Mouse (Mus musculus) R1 (cell line): ENCODE measurements around the gene Usp47.
A peak's percentile ranks its signal among the peaks of the same experiment; 100 is the strongest.

ENCODE experiments used
- DNase-seq: peaks from one replicate; pipeline ENCODE4 v3.0.0-alpha.2; 2018; ENCODE audit warnings: low read depth, low spot score

The Usp47 gene

GRCm38 (mm10) chr7:112023150-112023600, at the start of gene Usp47:
Gene Usp47 (plus strand): TSS chr7:112023504.
- DNase-seq = peak; percentile 81

GRCm38 (mm10) chr7:111976401-111976800, 46.9 kb upstream of the Usp47 start:
- DNase-seq = no peak

- DNase-seq = no peak
Measured at GRCm38 (mm10) chr7:111977871-111978270, 45.4 kb upstream of the Usp47 start.

- DNase-seq = no peak
Measured at GRCm38 (mm10) chr7:111982296-111982695, 41.0 kb upstream of the Usp47 start.

GRCm38 (mm10) chr7:111984530-111984929, 38.8 kb upstream of the Usp47 start:
- no peak for DNase-seq

GRCm38 (mm10) chr7:111985266-111985665, 38.0 kb upstream of the Usp47 start:
- DNase-seq = no peak

- no peak for DNase-seq
Measured at GRCm38 (mm10) chr7:111986906-111987305, 36.4 kb upstream of the Usp47 start.

GRCm38 (mm10) chr7:111997441-111997840, 25.9 kb upstream of the Usp47 start:
- no peak for DNase-seq

- no peak for DNase-seq
Measured at GRCm38 (mm10) chr7:111998446-111999004, 24.8 kb upstream of the Usp47 start.

- no peak for DNase-seq
Measured at GRCm38 (mm10) chr7:111999376-111999775, 23.9 kb upstream of the Usp47 start.

GRCm38 (mm10) chr7:112000166-112000565, 23.1 kb upstream of the Usp47 start:
- no peak for DNase-seq

- no peak for DNase-seq
Measured at GRCm38 (mm10) chr7:112010511-112010910, 12.8 kb upstream of the Usp47 start.

GRCm38 (mm10) chr7:112010976-112011375, 12.3 kb upstream of the Usp47 start:
- no peak for DNase-seq

GRCm38 (mm10) chr7:112012102-112012501, 11.2 kb upstream of the Usp47 start:
- no peak for DNase-seq

GRCm38 (mm10) chr7:112012621-112013177, 10.6 kb upstream of the Usp47 start:
- no peak for DNase-seq

- no peak for DNase-seq
Measured at GRCm38 (mm10) chr7:112014148-112014547, 9.2 kb upstream of the Usp47 start.

GRCm38 (mm10) chr7:112022506-112023149, 676 bp upstream of the Usp47 start:
- DNase-seq = no peak

- peak; percentile 51 for DNase-seq
Measured at GRCm38 (mm10) chr7:112023601-112024445, 519 bp downstream of the Usp47 start.

- DNase-seq = no peak
Measured at GRCm38 (mm10) chr7:112024446-112024730, 1.1 kb downstream of the Usp47 start.

- DNase-seq = no peak
Measured at GRCm38 (mm10) chr7:112024856-112025255, 1.6 kb downstream of the Usp47 start.

GRCm38 (mm10) chr7:112030594-112030993, 7.3 kb downstream of the Usp47 start:
- DNase-seq = no peak

- DNase-seq = no peak
Measured at GRCm38 (mm10) chr7:112035804-112036203, 12.5 kb downstream of the Usp47 start.
